Mouse (Mus musculus): ENCODE data around the gene Olfr690.
"Not testable (repeated sequence)": the region's sequence is repeated elsewhere in the genome, so short reads cannot be mapped to it uniquely, and the experiment has no call there.

The Olfr690 gene

GRCm38 (mm10) chr7:105334004-105334403 is at the start of gene Olfr690:
Olfr690 (minus strand) TSS chr7:105334104.
- no peak for DNase-seq (ENCODE audit: low spot score)

DNA sequence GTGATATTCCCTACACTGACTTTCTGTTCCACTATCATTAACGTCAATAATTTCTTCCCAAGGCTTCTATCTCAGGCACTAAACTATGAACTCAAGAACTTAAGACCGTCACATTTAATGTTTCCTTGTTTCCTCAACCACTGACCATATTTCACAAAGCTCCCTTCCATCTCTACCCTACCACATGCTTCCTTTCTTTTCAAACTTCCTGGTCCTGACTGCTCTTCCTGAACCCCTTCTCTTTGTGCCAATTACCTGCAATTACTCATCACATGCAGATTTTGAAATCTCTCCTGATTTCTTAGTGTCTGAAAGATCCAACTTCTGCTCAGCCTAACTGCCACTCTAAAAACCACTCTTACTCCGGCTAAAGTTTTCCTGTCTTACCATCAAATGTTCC is 46.4 kb upstream of the Olfr690 start:
- no peak for DNase-seq (ENCODE audit: low spot score)

DNA sequence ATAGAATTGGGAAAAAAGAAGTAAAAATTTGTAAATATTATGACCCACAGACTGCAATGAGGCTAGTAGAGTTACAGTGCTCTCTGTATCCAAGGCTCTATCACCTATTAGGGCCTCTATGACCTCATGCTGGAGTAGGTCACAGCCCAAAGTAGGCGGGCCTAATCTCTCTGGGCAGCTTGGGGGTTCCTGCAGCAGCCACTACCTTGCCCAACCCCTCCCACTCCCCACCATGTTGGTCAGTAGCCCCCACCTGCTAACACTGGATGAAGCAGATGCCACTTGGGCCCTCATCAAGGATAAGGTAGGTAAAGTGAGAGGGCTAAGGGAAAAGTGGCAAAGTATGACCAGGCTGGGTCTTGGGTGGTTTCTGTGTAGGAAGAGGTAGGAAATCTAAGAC is 41.0 kb upstream of the Olfr690 start, which contains the start of gene Gm5901:
Gm5901 (plus strand) TSS at position 173 of the 400 bp plus-strand sequence.
- no peak for DNase-seq (ENCODE audit: low spot score)

GRCm38 (mm10) chr7:105373976-105374375 is 40.1 kb upstream of the Olfr690 start:
- no peak for DNase-seq (ENCODE audit: low spot score)

- no peak for DNase-seq (ENCODE audit: low spot score)
Measured at GRCm38 (mm10) chr7:105373509-105373908, 39.6 kb upstream of the Olfr690 start.

DNA sequence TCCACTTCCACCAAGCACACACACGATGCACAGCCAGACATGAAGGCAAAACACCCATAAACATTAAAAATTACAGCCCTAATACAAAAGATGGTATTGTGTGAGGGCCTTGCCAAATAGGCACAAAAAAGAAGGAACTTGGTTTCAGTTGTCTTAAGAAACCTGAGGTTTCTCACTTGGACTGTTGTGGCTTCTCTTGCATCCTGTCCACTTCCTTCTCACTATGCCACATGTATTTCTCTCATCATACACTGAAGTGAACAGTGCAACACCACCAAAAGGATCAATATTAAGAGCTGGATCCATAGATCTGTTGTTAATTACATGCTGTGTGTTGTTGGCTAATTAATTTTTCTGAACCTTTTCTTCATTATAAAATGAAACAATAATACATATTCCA is 39.0 kb upstream of the Olfr690 start:
- DNase-seq (ENCODE audit: low spot score): no peak

GRCm38 (mm10) chr7:105368521-105368920 is 34.6 kb upstream of the Olfr690 start:
- DNase-seq (ENCODE audit: low spot score): no peak

DNA sequence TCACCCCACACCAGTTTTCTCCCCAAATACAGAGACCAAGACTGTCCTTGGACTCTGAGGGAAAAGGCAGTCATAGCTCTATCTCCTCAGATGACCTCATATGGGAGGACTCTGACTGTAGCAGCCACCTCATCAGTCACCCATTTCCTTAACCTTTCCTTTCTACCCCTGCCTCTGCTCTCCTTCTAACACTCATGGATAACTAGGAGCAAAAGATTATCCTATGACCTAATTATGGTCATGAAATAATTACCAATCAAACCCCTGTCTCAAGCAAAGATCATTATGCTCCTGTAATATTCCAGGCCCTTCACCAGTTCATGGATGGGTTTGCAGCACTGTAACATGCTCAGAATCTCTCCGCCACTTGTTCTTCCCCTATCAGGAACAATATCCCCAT is 34.0 kb upstream of the Olfr690 start, which contains the start of gene Olfr692:
Olfr692 (plus strand) TSS at position 301 of the 400 bp plus-strand sequence.
- no peak for DNase-seq (ENCODE audit: low spot score)

- DNase-seq (ENCODE audit: low spot score): no peak
Measured at GRCm38 (mm10) chr7:105367268-105367667, 33.4 kb upstream of the Olfr690 start.

GRCm38 (mm10) chr7:105361713-105362112 is 27.8 kb upstream of the Olfr690 start:
- no peak for DNase-seq (ENCODE audit: low spot score)

- not testable (repeated sequence) for DNase-seq (ENCODE audit: low spot score)
Measured at GRCm38 (mm10) chr7:105356487-105356886, 22.6 kb upstream of the Olfr690 start.

- not testable (repeated sequence) for DNase-seq (ENCODE audit: low spot score)
Measured at GRCm38 (mm10) chr7:105356064-105356463, 22.2 kb upstream of the Olfr690 start.

DNA sequence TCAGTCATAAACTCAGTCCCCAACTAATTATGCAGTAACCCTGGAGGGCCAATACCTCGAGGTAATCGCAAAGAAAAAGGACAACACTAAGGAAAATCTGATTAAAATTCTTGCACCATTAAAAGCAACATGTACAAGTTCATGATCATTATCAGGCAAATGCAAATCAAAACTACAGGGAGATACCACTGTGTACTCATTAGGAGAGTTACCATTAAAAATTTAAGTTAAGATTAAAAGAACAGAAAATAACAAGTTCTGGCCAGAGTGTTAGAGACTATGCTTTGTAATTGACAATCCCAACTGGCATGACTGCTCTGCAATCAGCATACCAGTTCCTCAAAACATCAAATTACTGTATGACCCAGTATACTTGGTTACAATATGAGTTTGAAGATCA is 8.8 kb upstream of the Olfr690 start:
- no peak for DNase-seq (ENCODE audit: low spot score)

DNA sequence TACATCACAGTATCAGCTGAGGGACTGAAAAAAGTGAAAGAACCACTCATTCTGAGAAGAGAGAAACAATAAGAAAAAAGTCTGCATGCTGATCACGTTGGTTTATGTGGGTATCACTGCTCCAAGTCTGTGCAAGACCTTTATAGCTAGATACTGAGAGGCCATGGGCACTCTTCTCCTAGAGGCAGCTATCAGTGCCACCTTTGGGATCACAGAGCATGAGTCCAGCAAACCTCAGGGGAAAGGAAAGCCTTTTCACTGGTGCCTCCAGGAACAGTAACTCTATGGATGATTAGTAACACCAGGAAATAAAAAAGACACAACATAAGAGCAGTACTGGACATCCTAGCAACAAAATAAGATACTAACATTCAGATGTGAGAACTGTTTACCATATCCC is 8.3 kb upstream of the Olfr690 start, which contains the start of gene Olfr691:
Olfr691 (minus strand) TSS at position 101 of the 400 bp plus-strand sequence.
- no peak for DNase-seq (ENCODE audit: low spot score)

DNA sequence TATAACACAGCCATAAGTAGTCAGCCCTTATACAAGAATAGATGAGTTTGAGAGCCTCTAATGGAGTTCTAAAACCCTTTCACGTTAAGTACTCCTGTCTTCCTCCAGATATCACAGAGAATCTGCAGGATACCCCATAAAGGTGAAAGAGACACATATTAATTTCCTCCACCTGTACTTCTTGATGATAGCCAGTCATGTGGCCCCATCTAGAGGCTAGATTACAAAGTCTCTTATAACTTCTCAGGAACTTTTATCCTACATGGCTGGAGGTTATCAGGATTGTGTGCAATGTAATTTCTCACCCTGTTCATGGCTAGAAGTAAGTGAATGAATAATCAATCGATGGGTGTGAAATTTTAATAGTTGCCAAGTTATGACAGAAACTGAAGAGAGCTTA is 8.6 kb downstream of the Olfr690 start:
- DNase-seq (ENCODE audit: low spot score): no peak

DNA sequence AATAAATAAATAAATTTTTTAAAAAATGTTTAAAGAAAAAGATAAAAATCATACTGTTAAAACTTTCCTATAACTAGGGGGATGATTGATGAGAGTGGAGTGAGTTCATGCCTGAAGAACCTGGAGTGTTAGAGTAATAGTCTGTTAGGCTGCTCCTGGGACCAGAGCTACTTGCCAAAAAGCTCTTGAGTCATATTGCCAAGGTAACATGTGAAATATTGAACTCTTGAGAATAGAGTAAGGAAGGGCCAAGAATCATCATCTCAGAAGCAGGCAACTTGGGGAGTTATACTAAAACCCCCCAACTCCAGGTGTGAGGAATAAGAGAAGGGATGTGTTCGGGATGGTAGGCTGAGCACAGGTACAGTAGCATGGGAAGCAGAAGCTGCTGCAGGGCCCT is 23.0 kb downstream of the Olfr690 start, which contains the start of gene Olfr689:
Olfr689 (plus strand) TSS at position 301 of the 400 bp plus-strand sequence.
- no peak for DNase-seq (ENCODE audit: low spot score)

GRCm38 (mm10) chr7:105290051-105290450 is 43.9 kb downstream of the Olfr690 start:
- DNase-seq (ENCODE audit: low spot score): no peak

DNA sequence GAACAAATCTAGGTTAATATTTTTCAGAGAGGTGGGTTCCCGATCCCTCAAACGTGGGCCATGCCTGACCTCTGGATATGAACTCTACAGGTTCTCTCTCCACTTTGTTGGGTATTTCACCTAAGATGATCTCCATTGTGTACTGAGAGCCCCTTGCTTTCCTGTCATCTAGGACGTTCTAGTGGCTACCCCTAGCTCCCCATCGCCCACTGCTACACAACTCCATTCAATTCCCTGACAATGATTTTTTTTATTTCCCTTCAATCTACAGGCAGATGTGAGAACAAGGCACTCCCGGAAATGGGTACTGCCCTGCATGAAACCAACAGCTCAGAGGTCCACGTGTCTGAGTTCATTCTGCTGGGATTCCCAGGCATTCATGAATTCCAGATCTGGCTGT is 46.1 kb downstream of the Olfr690 start, which contains the start of gene Olfr688:
Olfr688 (plus strand) TSS at position 301 of the 400 bp plus-strand sequence.
- DNase-seq (ENCODE audit: low spot score): no peak

Data from MN1 (cell line).